Mouse (Mus musculus) forebrain, embryonic 11.5 days (tissue): ENCODE results near the gene Gm45623. TPM values are rescaled to one million over a fixed set of nuclear protein-coding genes. Genes with fewer than 3 reads are reported as not detected.

Experiments
- ATAC-seq: fragments of 200-750 bp; cut with Nextera tagmentation; replicated peaks from 2 replicates; pipeline ENCODE4 v1.8.0; 2017; ENCODE audit warnings: moderate TSS enrichment; ENCODE audit not compliant: low FRiP score
- DNase-seq: peaks from one replicate; pipeline ENCODE4 v3.0.0-alpha.2; 2017; ENCODE audit warnings: low spot score
- H3K27ac ChIP-seq: fragments of 300-500 bp; sonication (generic); 2 replicates; pipeline ENCODE4 v1.5.1; 2014; ENCODE audit warnings: low read depth, low read length
- H3K27me3 ChIP-seq: fragments of 300-500 bp; sonication (generic); 2 replicates; pipeline ENCODE4 v1.6.1; 2014; ENCODE audit warnings: mild to moderate bottlenecking, low read length, mixed read lengths; ENCODE audit not compliant: control insufficient read depth, insufficient read depth
- H3K36me3 ChIP-seq: fragments of 300-500 bp; sonication (generic); 2 replicates; pipeline ENCODE4 v1.6.1; 2014; ENCODE audit warnings: mild to moderate bottlenecking, low read length, moderate library complexity, mixed read lengths; ENCODE audit not compliant: control insufficient read depth, insufficient read depth
- H3K4me1 ChIP-seq: fragments of 300-500 bp; sonication (generic); replicated peaks from 2 replicates; pipeline ENCODE4 v1.6.1; 2014; ENCODE audit warnings: low read length, mixed read lengths; ENCODE audit not compliant: control insufficient read depth, insufficient read depth
- H3K4me2 ChIP-seq: fragments of 300-500 bp; sonication (generic); 2 replicates; pipeline ENCODE4 v1.6.1; 2014; ENCODE audit warnings: low read depth, mild to moderate bottlenecking, low read length, moderate library complexity, mixed read lengths; ENCODE audit not compliant: severe bottlenecking
- H3K4me3 ChIP-seq: fragments of 300-500 bp; sonication (generic); 2 replicates; pipeline ENCODE4 v1.5.1; 2014; ENCODE audit warnings: low read depth, low read length
- H3K9ac ChIP-seq: fragments of 300-500 bp; sonication (generic); 2 replicates; pipeline ENCODE4 v1.6.1; 2014; ENCODE audit warnings: low read length
- H3K9me3 ChIP-seq: fragments of 300-500 bp; sonication (generic); 2 replicates; pipeline ENCODE4 v1.6.1; 2016; ENCODE audit warnings: low read length, mixed read lengths; ENCODE audit not compliant: control insufficient read depth
- WGBS: fragments of 180-500 bp; shearing (Covaris S2); extraction: QIAGEN DNeasy Blood & Tissue Kit; methylation state at CpG from one replicate; pipeline ENCODE4 v1.1.7; 2014; 5-methylcytosine and 5-hydroxymethylcytosine counted together
- polyA plus RNA-seq: library from polyadenylated mRNA; unstranded; fragments of >200 nt; fragmentation: Nextera tagmentation; extraction: Ambion mirVana; gene quantifications from 2 replicates; pipeline ENCODE4 v1.2.1, GENCODE M21; 2014

Gene Gm45623
- polyA plus RNA-seq = not detected in 2 replicates

DNA sequence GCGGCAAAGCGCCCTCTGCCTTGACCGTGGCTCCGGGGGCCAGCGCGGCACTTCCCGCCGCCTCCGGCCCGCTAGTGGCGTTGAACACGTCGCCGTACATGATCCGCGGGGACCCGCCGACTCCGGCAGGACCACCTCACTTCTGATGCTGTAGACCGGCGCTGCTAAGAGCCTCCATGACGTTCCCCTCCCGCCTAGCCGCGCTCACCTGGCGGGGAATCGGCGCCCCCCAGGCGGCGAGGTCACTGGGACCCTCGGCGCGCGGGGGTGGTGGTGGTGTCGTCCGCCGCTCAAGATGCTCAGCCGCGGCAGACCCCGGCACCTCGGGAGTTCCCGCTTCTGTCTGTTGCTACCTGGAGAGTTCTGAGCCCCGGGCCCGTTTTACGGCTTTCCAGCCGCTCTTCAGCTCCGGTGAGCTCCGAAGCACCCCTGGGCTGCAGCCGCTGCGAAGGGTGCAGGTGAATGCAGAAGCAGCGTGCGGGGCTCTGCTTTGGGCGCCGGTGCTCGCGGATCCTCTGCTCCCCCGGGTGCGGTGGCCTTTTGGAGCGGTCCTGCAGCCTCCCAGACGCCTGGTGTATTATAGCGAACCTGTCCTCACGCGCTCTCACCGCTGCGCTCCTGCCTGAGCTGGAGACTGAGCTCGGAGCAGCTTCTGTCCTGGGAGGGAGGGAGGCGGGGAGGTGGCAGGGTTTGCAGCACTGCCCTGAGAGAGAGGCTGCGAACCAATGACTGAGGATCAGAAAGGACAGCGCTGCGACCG, at the start of gene Gm45623:
Gene Gm45623, minus strand, starts transcription at position 636 of the 760 bp plus-strand sequence.
- H3K9me3 ChIP-seq = no peaks in the 10 kb centered on the region
- H3K9ac ChIP-seq = peak within 1 kb of the TSS; percentile 21
- peaks cover 36% of the 10 kb centered on the region for H3K27me3 ChIP-seq
- H3K36me3 ChIP-seq = no peaks in the 10 kb centered on the region
- H3K4me1 ChIP-seq = peaks cover 12% of the 10 kb centered on the region
- ATAC-seq = no peak
- DNase-seq = peak; percentile 65
- WGBS = under 1% methylated on average over 71 of the region's 71 CpGs
- H3K27ac ChIP-seq = no peak within 1 kb of the TSS
- peak within 1 kb of the TSS; percentile 42 for H3K4me3 ChIP-seq
- H3K4me2 ChIP-seq = peak within 1 kb of the TSS; percentile 84

DNA sequence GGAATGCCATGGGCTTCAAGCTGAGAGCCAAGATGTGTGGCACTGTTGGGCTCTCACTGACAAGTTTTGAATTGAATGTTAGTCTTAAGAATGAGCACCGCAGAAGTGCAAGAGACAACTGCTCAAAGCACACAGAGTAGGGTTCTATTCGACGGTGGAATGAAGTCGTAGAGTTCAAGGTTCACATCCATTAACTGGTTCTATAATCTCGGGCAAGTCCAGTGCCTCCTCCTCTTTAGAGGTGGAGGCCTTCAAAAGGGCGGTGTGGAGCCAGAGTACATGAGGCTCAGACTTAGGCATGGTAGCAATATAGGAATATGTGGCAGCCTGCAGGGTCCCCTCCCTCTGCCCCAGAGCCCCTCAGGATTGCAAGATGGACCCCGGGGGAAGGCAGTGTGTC, 43.8 kb upstream of the Gm45623 start:
- Histone ChIP-seq H3K9ac (no peak overlapping the region), H3K4me1 (peaks cover 3% of the 10 kb centered on the region; the same call in 1 of the 2 replicates), H3K27ac (no peak overlapping the region), H3K36me3 (no peaks in the 10 kb centered on the region), H3K4me2 (no peak overlapping the region), H3K27me3 (no peaks in the 10 kb centered on the region), H3K4me3 (no peak overlapping the region), H3K9me3 (no peaks in the 10 kb centered on the region)
- ATAC-seq (no peak), DNase-seq (no peak)
- 84% methylated on average over 7 of the region's 7 CpGs for WGBS

DNA sequence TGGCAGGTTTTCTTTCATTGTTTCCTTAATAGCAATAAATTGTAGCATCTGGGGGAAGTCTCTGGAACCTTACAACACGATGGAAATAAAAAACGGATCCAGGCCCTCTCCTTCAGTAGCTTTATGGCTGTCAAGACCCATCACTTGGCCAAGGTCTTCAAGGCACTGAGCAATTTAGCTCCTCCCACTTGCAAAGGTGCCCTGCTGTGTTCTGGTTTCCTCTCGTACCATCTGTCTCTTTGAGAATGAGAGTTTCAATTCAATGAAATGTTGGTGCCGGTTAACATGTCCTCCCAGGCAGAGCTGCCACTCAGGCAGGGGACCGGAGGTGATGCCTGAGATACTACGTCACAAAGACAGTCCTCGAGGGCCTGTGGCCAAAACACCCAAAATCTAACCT, 41.9 kb upstream of the Gm45623 start:
- Histone ChIP-seq H3K27me3 (no peaks in the 10 kb centered on the region), H3K36me3 (no peaks in the 10 kb centered on the region), H3K4me3 (no peak overlapping the region), H3K4me1 (peaks cover 5% of the 10 kb centered on the region; the same call in 1 of the 2 replicates), H3K4me2 (no peak overlapping the region), H3K9me3 (no peaks in the 10 kb centered on the region), H3K9ac (no peak overlapping the region), H3K27ac (no peak overlapping the region)
- WGBS = 90% methylated on average over 7 of the region's 7 CpGs
- DNase-seq (no peak), ATAC-seq (no peak)

DNA sequence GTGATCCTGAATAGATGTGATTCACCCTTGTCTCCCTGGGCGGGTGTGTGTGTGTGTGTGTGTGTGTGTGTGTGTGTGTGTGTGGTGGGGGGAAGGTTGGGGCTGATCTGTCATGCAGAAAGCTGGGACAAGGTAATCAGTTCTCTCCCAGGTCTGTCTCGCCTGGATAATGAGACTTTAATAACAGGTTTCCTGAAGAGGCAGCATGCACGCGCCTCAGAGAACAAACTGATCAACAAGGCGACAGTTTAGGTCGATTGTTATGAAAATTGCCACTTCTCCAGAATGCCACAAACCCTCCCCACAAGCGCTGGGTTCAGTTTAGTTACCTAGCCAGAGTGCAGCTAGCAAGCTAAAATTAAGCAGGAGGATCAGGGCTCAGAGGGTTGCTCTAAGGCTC, 40.8 kb upstream of the Gm45623 start:
- Histone ChIP-seq H3K27me3 (no peaks in the 10 kb centered on the region), H3K9ac (no peak overlapping the region), H3K4me1 (peaks cover 5% of the 10 kb centered on the region; the same call in 1 of the 2 replicates), H3K27ac (no peak overlapping the region), H3K4me3 (no peak overlapping the region), H3K4me2 (no peak overlapping the region), H3K9me3 (no peaks in the 10 kb centered on the region), H3K36me3 (no peaks in the 10 kb centered on the region)
- ATAC-seq = no peak
- no peak for DNase-seq
- WGBS = 45% methylated on average over 7 of the region's 7 CpGs

DNA sequence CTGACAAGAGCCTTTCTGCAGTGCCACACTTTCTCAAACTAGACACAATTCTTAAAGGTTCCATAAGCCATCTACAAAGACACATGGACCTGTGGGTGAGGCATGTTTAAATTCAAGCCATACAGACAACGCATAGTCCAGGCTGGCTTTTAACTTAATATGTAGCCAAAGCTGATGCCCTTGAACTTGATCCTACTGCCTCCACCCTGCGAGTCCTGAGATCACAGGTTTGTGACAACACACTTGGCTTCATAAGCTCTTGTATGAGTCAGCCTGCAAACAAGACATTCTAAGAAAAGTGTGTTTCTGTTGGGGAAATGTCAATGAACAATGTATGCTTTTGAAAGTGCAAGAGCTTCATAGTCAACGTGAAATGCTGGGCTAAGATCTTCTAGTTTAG, 39.2 kb upstream of the Gm45623 start:
- DNase-seq = no peak
- 89% methylated on average over 3 of the region's 3 CpGs for WGBS
- Histone ChIP-seq H3K4me3 (no peak overlapping the region), H3K27ac (no peak overlapping the region), H3K36me3 (no peaks in the 10 kb centered on the region), H3K9me3 (no peaks in the 10 kb centered on the region), H3K9ac (no peak overlapping the region), H3K4me2 (no peak overlapping the region), H3K4me1 (peaks cover 5% of the 10 kb centered on the region; the same call in 1 of the 2 replicates), H3K27me3 (no peaks in the 10 kb centered on the region)
- no peak for ATAC-seq

DNA sequence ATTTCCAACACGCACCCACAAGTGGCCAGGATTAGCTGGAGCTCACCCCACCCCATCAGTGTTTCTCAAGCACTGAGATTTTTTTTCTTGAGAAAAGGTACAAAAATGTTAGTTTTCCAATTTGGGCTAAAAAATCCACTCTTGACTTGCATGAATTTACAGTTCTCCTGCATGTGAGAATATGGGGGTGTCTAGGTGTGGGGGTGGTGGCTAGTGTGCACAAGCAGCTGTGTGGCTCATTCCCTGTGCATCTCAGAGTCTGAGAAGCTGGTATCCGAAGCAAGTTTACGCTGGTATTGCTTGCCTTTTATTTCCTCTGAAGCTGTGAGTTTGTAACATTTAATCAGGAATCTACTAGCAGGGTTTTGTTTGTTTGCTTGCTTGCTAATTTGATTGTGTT, 37.1 kb upstream of the Gm45623 start:
- 88% methylated on average over 3 of the region's 3 CpGs for WGBS
- Histone ChIP-seq H3K36me3 (no peaks in the 10 kb centered on the region), H3K4me3 (no peak overlapping the region), H3K4me2 (no peak overlapping the region), H3K4me1 (peaks cover 5% of the 10 kb centered on the region; the same call in 1 of the 2 replicates), H3K9me3 (no peaks in the 10 kb centered on the region), H3K27me3 (no peaks in the 10 kb centered on the region), H3K9ac (no peak overlapping the region), H3K27ac (no peak overlapping the region)
- DNase-seq (no peak), ATAC-seq (no peak)

DNA sequence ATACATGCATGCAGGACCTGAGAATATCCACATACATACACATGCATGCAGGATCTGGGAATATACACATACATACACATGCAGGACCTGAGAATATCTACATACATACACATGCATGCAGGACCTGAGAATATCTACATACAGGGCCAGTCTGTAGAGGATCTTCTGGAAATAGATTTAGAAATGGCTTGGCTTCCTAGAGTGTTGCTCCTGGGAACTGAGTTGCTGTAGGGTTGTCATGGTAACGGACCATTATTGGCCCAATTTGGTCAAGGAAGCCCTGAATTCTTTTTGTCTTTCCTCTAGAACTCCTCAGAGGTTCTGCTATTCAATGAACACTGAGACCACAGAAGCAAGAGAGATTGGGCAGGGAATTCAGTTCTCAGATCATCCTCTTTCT, 29.0 kb upstream of the Gm45623 start:
- Histone ChIP-seq H3K9ac (no peak overlapping the region), H3K9me3 (peaks cover 4% of the 10 kb centered on the region; the same call in 1 of the 2 replicates), H3K4me1 (no peaks in the 10 kb centered on the region), H3K27ac (no peak overlapping the region), H3K4me3 (no peak overlapping the region), H3K36me3 (no peaks in the 10 kb centered on the region), H3K4me2 (no peak overlapping the region), H3K27me3 (no peaks in the 10 kb centered on the region)
- ATAC-seq (no peak), DNase-seq (no peak)
- 88% methylated on average over 1 of the region's 1 CpGs for WGBS

DNA sequence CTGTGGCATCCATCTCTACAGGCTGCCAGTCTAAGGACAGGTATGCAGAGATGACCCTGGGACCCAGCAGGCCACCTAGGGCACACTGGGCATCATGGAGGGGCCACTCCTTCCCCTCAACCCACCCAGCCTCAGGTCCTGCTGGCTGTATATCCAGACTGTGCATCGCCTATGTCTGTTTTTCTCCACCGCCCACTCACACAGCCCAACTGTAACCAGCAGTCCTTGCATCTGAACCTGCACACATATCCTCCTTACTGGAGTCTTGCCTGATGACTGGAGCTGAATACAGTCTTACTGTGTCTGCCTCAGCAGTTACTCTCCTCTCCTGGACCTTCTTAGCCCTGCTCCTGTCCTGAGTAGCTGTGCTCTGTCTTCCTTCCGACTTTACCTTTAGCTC, 28.1 kb upstream of the Gm45623 start:
- H3K4me2 ChIP-seq = no peak overlapping the region
- no peaks in the 10 kb centered on the region for H3K27me3 ChIP-seq
- peaks cover 4% of the 10 kb centered on the region; the same call in 1 of the 2 replicates for H3K9me3 ChIP-seq
- no peak overlapping the region for H3K27ac ChIP-seq
- ATAC-seq (no peak), DNase-seq (no peak)
- no peaks in the 10 kb centered on the region for H3K36me3 ChIP-seq
- no peak overlapping the region for H3K4me3 ChIP-seq
- WGBS = 88% methylated on average over 3 of the region's 3 CpGs
- H3K4me1 ChIP-seq = no peaks in the 10 kb centered on the region
- H3K9ac ChIP-seq = no peak overlapping the region
